Mouse (Mus musculus): ENCODE measurements around the gene Gm9732.
"Not testable (repeated sequence)": the region's sequence is repeated elsewhere in the genome, so short reads cannot be mapped to it uniquely, and the experiment has no call there.

DNA sequence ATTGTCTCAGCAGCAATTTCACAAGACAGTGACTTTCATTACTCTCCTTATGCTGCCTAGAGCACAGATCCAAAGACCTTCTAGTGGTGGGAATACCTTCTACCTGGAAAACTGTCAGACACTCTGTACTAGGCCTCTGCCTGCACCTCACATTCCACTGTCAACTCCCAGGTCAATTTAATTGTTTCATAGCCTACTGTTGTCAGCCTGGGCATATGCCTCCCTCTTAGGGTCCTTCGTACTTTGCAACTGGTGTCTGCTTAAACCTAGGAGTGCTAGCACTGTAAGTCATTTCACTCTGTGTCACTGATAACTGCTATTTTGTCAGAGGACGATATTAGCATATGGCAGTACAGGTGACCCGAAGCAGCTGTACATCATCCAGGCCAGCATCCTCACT is 5.6 kb upstream of the Gm9732 start:
- TF ChIP-seq GABPA (IDR thresholded peaks at IDR 0.05; ENCODE audit: insufficient replicate concordance, low read depth, low read length); EP300 (IDR thresholded peaks at IDR 0.05; ENCODE audit: low read length); CHD1 (IDR thresholded peaks at IDR 0.05; ENCODE audit: low read depth, low read length); CTCF (conservative IDR thresholded peaks at IDR 0.05 in 1 of 2, IDR thresholded peaks at IDR 0.05 in 1 of 2; ENCODE audit: low read depth in 2 of 2, low read length in 2 of 2); MYC (IDR thresholded peaks at IDR 0.05; ENCODE audit: low read depth, low read length): not testable (repeated sequence)
